Mouse (Mus musculus): ENCODE measurements at regions not wholly inside any gene's neighbourhood (a gene's known extent, or its start where the extent isn't known, plus 50 kb on each side); places are given as distances from the start of the nearest gene placed in this dataset.
A peak's percentile ranks its signal among the peaks of the same experiment; 100 is the strongest.

DNA sequence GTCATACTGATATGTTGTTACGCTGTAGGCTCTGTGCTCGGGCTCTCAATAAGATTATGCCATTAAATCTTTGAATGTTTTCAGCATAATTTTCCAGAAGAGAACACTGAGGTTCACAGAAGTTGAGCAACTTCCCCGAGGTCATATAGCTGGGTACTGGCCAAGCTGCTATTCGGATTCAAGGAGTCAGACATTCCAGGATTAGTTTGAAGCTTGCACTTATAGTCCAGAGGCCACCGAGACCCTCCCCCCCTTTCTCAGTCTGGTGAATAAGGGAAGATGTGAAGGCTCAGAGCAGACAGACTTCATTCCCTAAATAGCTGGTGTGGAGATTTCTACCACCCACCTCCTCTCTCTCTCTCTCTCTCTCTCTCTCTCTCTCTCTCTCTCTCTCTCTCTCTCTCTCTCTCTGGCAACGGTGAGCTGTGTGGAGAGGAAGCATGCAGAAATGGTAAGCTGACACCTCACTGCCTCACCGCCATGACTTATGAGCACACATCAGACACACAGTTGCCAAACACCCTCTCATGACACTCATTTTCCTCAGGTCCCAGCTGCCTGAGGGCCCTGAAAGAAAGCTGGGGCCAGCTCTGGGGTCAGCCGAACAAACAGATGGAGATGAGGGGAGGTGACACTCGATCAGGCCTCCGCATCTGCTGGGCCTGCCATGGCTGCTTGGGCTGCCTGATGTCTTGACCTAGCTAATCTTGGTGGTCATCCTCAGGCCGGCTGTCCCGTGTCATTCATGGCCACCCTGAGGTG is 107.0 kb upstream of the Pdzrn3 start:
- H3K27ac ChIP-seq (ENCODE audit: low read depth, low read length), result no peak overlapping the region
- 59% methylated on average over 12 of the region's 12 CpGs for WGBS
- no peak for ATAC-seq

DNA sequence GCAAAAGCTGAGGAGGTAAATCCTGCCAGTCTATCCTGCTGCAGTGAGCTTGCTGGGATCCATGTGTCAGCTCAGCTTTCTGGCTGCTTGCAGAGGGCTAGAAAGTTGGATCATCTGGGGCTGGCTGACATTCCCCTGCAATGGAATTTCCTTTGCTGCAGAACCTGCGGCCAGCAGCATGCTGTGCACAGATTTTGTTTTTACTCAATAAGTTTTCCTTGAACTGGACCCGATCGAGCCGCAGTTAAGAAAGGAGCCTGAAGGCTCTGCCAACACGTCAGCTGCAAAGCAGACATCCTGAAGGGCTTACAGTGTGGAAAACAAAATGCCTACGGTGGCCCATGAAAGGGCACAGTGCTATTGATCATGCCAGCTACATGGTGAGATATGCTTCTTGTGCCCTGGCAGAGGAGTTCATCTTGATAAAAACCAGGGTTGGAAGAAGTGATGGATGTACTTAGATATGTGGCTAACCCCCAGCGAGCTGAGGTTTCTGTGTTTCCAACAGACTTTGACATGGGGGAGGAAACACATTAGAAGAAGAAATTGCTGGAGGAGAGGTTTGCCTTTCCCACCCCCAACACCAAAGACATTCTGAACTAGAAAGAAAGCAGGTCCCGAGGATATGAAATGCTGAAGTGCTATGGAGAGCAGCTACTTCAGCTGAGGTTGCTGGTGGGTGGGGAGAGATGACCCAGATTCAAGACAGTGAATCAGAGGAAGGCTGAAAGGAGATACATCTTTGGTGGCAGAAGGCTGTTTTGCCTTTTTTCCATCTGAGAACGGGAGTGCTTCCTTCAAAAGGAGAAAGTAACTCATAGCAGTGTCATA is 105.2 kb upstream of the Pdzrn3 start:
- H3K9ac ChIP-seq (ENCODE audit: low read depth, low read length), result no peak overlapping the region

More for the DNA sequence above, 107.0 kb upstream of the Pdzrn3 start:
- H3K9me3 ChIP-seq (ENCODE audit: control insufficient read depth), result no peaks in the 10 kb centered on the region
- H3K27me3 ChIP-seq (replicated peaks; ENCODE audit: control insufficient read depth, insufficient read depth, low read length), result no peaks in the 10 kb centered on the region
- H3K4me1 ChIP-seq (replicated peaks; ENCODE audit: control insufficient read depth, insufficient read depth, low read length), result no peaks in the 10 kb centered on the region
- no peak overlapping the region for H3K4me3 ChIP-seq (ENCODE audit: low read depth, low read length)
- TF ChIP-seq CTCF (IDR thresholded peaks at IDR 0.05; ENCODE audit: low read depth), result no peak
- H3K36me3 ChIP-seq (ENCODE audit: control insufficient read depth, insufficient read depth), result no peaks in the 10 kb centered on the region
- no peak overlapping the region for H3K9ac ChIP-seq (ENCODE audit: low read depth, low read length)
- no peak overlapping the region for H3K4me2 ChIP-seq (replicated peaks; ENCODE audit: low read depth)

DNA sequence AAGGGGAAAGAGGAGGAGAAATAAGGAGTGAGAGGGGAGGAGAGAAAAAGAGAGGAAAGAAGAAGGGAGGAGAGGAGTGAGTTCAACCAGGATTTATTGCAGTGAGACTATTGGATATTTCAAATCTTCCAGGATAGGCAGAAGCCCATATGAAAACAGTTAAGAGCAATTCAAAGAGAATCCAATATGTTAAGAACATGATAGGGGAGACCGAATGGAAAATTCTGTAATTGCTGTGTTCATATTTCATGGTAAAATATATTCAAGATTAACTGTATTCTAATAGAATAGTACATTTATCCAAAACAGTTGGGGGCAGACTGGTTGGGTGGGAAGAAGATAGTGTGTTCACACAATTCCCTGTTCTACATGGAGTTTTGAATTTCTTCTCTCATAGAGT is 96.3 kb upstream of the Pdzrn3 start:
- H3K27me3 ChIP-seq (replicated peaks; ENCODE audit: control insufficient read depth, insufficient read depth, low read length), result no peaks in the 10 kb centered on the region
- ATAC-seq, result no peak
- H3K4me2 ChIP-seq (replicated peaks; ENCODE audit: low read depth), result no peak overlapping the region
- no peak for TF ChIP-seq CTCF (IDR thresholded peaks at IDR 0.05; ENCODE audit: low read depth)
- H3K4me3 ChIP-seq (ENCODE audit: low read depth, low read length), result no peak overlapping the region
- H3K9ac ChIP-seq (ENCODE audit: low read depth, low read length), result no peak overlapping the region
- whole genome bisulfite sequencing, result 84% methylated on average over 1 of the region's 1 CpGs
- H3K4me1 ChIP-seq (replicated peaks; ENCODE audit: control insufficient read depth, insufficient read depth, low read length), result no peaks in the 10 kb centered on the region
- no peaks in the 10 kb centered on the region for H3K9me3 ChIP-seq (ENCODE audit: control insufficient read depth)
- no peaks in the 10 kb centered on the region for H3K36me3 ChIP-seq (ENCODE audit: control insufficient read depth, insufficient read depth)
- H3K27ac ChIP-seq (ENCODE audit: low read depth, low read length), result no peak overlapping the region

More for the DNA sequence above, 105.2 kb upstream of the Pdzrn3 start:
- Histone ChIP-seq H3K27me3 (replicated peaks; ENCODE audit: control insufficient read depth, insufficient read depth, low read length) (no peaks in the 10 kb centered on the region), H3K4me3 (ENCODE audit: low read depth, low read length) (no peak overlapping the region), H3K27ac (ENCODE audit: low read depth, low read length) (no peak overlapping the region), H3K9me3 (ENCODE audit: control insufficient read depth) (no peaks in the 10 kb centered on the region), H3K36me3 (ENCODE audit: control insufficient read depth, insufficient read depth) (no peaks in the 10 kb centered on the region), H3K4me1 (replicated peaks; ENCODE audit: control insufficient read depth, insufficient read depth, low read length) (no peaks in the 10 kb centered on the region), H3K4me2 (replicated peaks; ENCODE audit: low read depth) (no peak overlapping the region)
- no peak for TF ChIP-seq CTCF (IDR thresholded peaks at IDR 0.05; ENCODE audit: low read depth)
- WGBS, result 54% methylated on average over 9 of the region's 9 CpGs
- no peak for ATAC-seq

DNA sequence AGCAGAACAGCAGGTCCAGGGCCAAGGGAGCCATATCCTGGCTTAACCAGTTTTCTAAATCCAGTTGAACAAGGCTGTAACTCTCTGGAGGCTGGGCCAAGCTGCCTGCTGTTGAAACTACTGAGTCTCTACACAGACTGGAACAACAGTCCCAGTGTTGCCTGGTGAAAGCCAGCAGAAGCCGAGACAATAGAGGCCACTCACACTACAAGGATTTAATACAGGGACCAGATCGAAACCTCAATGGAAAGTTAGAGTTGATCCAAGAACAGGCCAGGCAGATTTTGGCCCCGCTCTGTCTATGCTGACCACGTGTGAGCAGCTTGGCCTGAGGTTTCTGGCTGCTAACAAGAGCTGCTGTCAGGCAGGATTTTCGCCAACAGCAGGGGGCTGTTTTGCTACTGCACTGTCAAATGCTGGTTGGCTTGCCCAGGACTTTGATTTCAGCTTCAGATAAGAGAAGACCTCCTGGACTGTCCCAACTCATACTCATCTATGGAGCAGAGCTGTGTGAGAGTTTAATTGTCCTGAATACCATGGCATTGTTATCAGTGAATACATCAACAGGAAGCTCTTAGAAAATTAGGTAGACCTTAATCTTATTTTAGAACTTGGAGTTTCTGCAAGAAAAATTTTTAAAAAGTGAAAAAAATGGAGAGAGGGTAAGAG is 95.7 kb upstream of the Pdzrn3 start:
- 51% methylated on average over 5 of the region's 5 CpGs for WGBS
- no peak for ATAC-seq

DNA sequence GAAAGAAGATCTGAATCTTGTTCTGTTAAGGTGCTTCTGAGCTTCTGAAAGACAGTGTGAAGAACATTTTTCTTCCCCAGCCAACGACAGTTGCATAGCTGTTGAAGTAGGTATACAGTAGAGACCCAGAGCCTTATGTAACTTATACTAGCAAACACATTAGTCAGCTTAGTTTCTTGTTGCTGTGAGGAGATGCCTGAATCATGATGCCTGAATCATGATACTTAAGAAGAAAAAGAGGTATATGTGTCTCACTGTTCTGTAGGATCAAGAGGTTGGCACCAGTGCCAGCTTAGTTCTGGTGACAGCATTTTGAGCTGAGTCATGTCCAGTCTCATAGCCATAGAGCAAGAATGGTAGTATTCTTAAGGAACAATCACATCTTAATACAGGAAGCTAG is 87.2 kb upstream of the Pdzrn3 start:
- H3K9me3 ChIP-seq (ENCODE audit: control insufficient read depth), result no peaks in the 10 kb centered on the region
- H3K27ac ChIP-seq (ENCODE audit: low read depth, low read length), result no peak overlapping the region
- TF ChIP-seq CTCF (IDR thresholded peaks at IDR 0.05; ENCODE audit: low read depth), result no peak
- H3K36me3 ChIP-seq (ENCODE audit: control insufficient read depth, insufficient read depth), result no peaks in the 10 kb centered on the region
- WGBS, result 74% methylated on average over 1 of the region's 1 CpGs
- H3K4me3 ChIP-seq (ENCODE audit: low read depth, low read length), result no peak overlapping the region
- H3K4me2 ChIP-seq (replicated peaks; ENCODE audit: low read depth), result no peak overlapping the region
- H3K9ac ChIP-seq (ENCODE audit: low read depth, low read length), result no peak overlapping the region
- ATAC-seq, result no peak
- no peaks in the 10 kb centered on the region for H3K4me1 ChIP-seq (replicated peaks; ENCODE audit: control insufficient read depth, insufficient read depth, low read length)
- H3K27me3 ChIP-seq (replicated peaks; ENCODE audit: control insufficient read depth, insufficient read depth, low read length), result no peaks in the 10 kb centered on the region

More for the DNA sequence above, 95.7 kb upstream of the Pdzrn3 start:
- H3K27ac ChIP-seq (ENCODE audit: low read depth, low read length), result no peak overlapping the region
- peak; percentile 34; the same call in 1 of the 2 replicates for TF ChIP-seq CTCF (IDR thresholded peaks at IDR 0.05; ENCODE audit: low read depth)
- H3K9ac ChIP-seq (ENCODE audit: low read depth, low read length), result no peak overlapping the region
- no peak overlapping the region for H3K4me3 ChIP-seq (ENCODE audit: low read depth, low read length)
- H3K4me1 ChIP-seq (replicated peaks; ENCODE audit: control insufficient read depth, insufficient read depth, low read length), result no peaks in the 10 kb centered on the region
- H3K9me3 ChIP-seq (ENCODE audit: control insufficient read depth), result no peaks in the 10 kb centered on the region
- H3K4me2 ChIP-seq (replicated peaks; ENCODE audit: low read depth), result no peak overlapping the region
- no peaks in the 10 kb centered on the region for H3K27me3 ChIP-seq (replicated peaks; ENCODE audit: control insufficient read depth, insufficient read depth, low read length)
- H3K36me3 ChIP-seq (ENCODE audit: control insufficient read depth, insufficient read depth), result no peaks in the 10 kb centered on the region

DNA sequence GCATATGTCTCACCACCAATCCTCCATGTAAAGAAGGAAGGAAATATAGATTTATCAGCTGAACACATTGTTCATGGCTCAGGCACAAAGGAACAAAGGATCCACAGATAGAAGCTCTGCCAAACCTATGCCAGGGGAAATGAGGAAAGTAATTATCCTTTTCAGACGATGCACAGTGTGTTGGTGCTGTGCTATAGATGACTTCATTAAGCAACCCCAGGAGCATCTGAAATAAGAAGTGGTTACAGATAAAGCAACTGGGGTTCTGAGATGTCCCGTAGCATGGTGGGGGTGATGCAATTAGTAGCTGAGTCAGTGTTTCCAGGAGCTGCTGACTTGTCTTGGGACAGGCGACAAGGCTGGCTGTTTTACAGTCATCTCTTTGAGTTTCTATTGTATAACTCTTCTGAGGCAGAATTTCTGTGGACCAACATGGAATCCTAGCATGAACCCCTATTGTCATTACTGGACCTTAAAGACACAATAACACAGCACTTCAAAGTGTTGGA is 86.2 kb upstream of the Pdzrn3 start:
- no peak overlapping the region for H3K27ac ChIP-seq (ENCODE audit: low read depth, low read length)
- H3K4me1 ChIP-seq (replicated peaks; ENCODE audit: control insufficient read depth, insufficient read depth, low read length), result no peaks in the 10 kb centered on the region
- no peak for TF ChIP-seq CTCF (IDR thresholded peaks at IDR 0.05; ENCODE audit: low read depth)
- H3K27me3 ChIP-seq (replicated peaks; ENCODE audit: control insufficient read depth, insufficient read depth, low read length), result no peaks in the 10 kb centered on the region
- H3K36me3 ChIP-seq (ENCODE audit: control insufficient read depth, insufficient read depth), result no peaks in the 10 kb centered on the region
- no peak for ATAC-seq
- no peaks in the 10 kb centered on the region for H3K9me3 ChIP-seq (ENCODE audit: control insufficient read depth)
- H3K9ac ChIP-seq (ENCODE audit: low read depth, low read length), result no peak overlapping the region
- H3K4me3 ChIP-seq (ENCODE audit: low read depth, low read length), result no peak overlapping the region
- H3K4me2 ChIP-seq (replicated peaks; ENCODE audit: low read depth), result no peak overlapping the region
- WGBS, result 89% methylated on average over 3 of the region's 3 CpGs

Data from intestine, postnatal 0 days (tissue).